Mouse (Mus musculus) forebrain, embryonic 13.5 days (tissue): ENCODE data around the gene Agtr1a. TPM values are rescaled to one million over a fixed set of nuclear protein-coding genes. Genes with fewer than 3 reads are reported as not detected.
A peak's percentile ranks its signal among the peaks of the same experiment; 100 is the strongest.

ENCODE experiments used
- ATAC-seq: fragments of 200-750 bp; cut with Nextera tagmentation; 2 replicates; pipeline ENCODE4 v1.8.0; 2017
- H3K27ac ChIP-seq: fragments of 300-500 bp; sonication (generic); 2 replicates; pipeline ENCODE4 v1.5.1; 2015; ENCODE audit warnings: inconsistent platforms, mild to moderate bottlenecking, moderate library complexity
- H3K27me3 ChIP-seq: fragments of 300-500 bp; sonication (generic); 2 replicates; pipeline ENCODE4 v1.6.1; 2015; ENCODE audit warnings: mild to moderate bottlenecking, inconsistent platforms
- H3K36me3 ChIP-seq: fragments of 300-500 bp; sonication (generic); 2 replicates; pipeline ENCODE4 v1.6.1; 2015; ENCODE audit warnings: mild to moderate bottlenecking, inconsistent platforms; ENCODE audit not compliant: poor library complexity, severe bottlenecking
- H3K4me1 ChIP-seq: fragments of 300-500 bp; sonication (generic); 2 replicates; pipeline ENCODE4 v1.6.1; 2015; ENCODE audit warnings: inconsistent platforms
- H3K4me2 ChIP-seq: fragments of 300-500 bp; sonication (generic); 2 replicates; pipeline ENCODE4 v1.6.1; 2015; ENCODE audit warnings: inconsistent platforms, mild to moderate bottlenecking, moderate library complexity
- H3K4me3 ChIP-seq: fragments of 300-500 bp; sonication (generic); 2 replicates; pipeline ENCODE4 v1.5.1; 2015; ENCODE audit warnings: mild to moderate bottlenecking, inconsistent platforms
- H3K9ac ChIP-seq: fragments of 300-500 bp; sonication (generic); 2 replicates; pipeline ENCODE4 v1.6.1; 2015; ENCODE audit warnings: mild to moderate bottlenecking, inconsistent platforms
- H3K9me3 ChIP-seq: fragments of 300-500 bp; sonication (generic); replicated peaks from 2 replicates; pipeline ENCODE4 v1.6.1; 2016; ENCODE audit warnings: inconsistent platforms
- WGBS: fragments of 180-500 bp; shearing (Covaris S2); methylation state at CpG from one replicate; pipeline ENCODE4 v1.1.7; 2015; 5-methylcytosine and 5-hydroxymethylcytosine counted together
- polyA plus RNA-seq: library from polyadenylated mRNA; unstranded; fragments of >200 nt; fragmentation: Nextera tagmentation; extraction: Ambion mirVana; gene quantifications from 2 replicates; pipeline ENCODE4 v1.2.1, GENCODE M21; 2015

Agtr1a gene
- polyA plus RNA-seq: 0.32 and 0.93 TPM in 2 replicates

DNA sequence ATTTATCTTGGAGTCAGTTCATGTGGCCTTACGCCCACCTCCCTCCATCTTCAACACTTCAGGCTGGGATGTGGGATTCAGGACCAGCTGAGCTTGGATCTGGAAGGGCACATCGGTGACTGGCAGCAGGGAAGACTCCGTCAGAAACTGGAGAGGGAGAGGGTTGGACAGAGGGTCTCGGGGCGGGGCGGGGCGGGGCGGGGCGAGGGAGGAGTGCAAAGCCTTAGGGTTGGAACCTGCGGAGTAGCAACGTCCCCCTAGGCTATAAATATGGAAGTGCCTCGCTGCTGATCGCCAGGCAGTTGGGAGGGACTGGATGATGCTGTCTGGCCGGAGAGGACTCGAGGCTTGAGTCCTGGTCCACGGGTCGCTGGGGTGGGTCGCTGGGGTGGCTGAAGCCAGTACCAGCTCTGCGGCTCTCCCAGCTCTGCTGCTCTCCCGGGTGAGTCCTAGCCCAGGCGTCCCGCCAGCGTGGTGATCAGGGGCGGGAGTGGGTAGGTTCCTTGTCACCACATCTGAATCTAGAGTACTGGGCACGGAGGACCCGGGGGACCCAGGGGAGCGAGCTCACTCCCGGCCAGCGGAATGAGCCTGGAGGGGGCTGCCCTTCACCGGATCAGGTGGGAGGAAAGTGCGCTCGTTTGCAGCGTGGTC lies at the start of gene Agtr1a:
Gene Agtr1a, plus strand, starts transcription at position 294 of the 654 bp plus-strand sequence.
- H3K27me3 ChIP-seq: peaks cover 3% of the 10 kb centered on the region
- H3K9ac ChIP-seq: peak within 1 kb of the TSS; percentile 68
- WGBS: 2% methylated on average over 33 of the region's 33 CpGs
- H3K4me3 ChIP-seq: peak within 1 kb of the TSS; percentile 53
- H3K27ac ChIP-seq: no peak within 1 kb of the TSS
- no peaks in the 10 kb centered on the region for H3K9me3 ChIP-seq
- peak within 1 kb of the TSS; percentile 92 for H3K4me2 ChIP-seq
- no peaks in the 10 kb centered on the region for H3K36me3 ChIP-seq
- peaks cover 7% of the 10 kb centered on the region; the same call in 1 of the 2 replicates for H3K4me1 ChIP-seq
- peak; percentile 97 for ATAC-seq

DNA sequence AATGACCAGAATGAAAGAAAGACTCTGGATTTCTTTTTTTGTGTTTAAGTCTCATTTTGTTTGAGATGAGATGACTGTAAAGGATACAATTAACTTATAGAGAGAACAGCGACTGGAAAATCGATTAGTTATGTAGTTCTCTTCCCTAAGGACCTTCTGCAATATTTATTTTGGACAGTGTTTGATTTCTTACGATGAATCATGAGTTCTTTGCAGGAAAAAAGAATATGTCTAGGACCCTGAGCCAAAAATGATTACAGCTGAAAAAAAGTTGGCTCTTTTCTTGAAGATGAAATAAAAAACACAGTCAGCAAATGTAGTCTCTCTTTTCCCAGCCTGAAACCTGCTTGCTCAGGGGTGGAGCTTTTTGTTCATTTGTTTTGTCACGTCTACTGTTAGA lies 26.0 kb upstream of the Agtr1a start:
- ATAC-seq: no peak
- Histone ChIP-seq H3K36me3 (no peaks in the 10 kb centered on the region), H3K4me1 (no peaks in the 10 kb centered on the region), H3K27ac (no peak overlapping the region), H3K4me3 (no peak overlapping the region), H3K4me2 (no peak overlapping the region), H3K27me3 (no peaks in the 10 kb centered on the region), H3K9me3 (no peaks in the 10 kb centered on the region), H3K9ac (no peak overlapping the region)
- WGBS: 79% methylated on average over 4 of the region's 4 CpGs

DNA sequence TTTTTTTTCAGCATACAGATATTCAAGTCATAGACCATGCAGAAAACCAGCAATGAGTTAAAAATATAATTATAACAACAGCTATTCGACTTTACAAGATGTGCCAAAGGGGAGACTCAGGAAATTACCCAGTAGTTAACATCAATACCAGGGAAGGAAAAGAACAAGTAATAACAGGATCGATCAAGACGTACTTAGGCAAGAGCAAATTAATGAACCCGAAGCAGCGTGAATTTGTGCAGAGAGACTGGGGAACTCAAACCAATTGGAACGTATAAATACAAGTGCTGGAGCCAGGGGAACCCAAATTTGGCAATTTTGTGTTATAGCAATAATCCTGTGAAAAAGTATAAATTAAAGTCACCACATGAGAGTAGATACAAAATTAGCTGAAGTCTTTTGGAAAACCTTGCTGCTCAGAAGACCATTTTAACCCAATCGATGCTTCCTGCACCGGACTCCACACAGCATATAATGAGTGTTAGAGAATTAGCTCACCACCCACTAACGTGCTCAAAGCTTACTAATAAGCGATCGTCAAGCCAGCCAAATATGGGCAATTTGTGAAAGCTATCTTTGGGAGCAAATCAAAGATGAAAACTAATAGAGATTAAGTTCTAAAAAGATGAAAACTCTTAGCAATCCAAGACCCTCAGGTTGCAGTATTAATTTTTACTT lies 11.4 kb upstream of the Agtr1a start:
- no peak for ATAC-seq
- WGBS: 62% methylated on average over 11 of the region's 11 CpGs
- H3K36me3 ChIP-seq: no peaks in the 10 kb centered on the region
- no peak overlapping the region for H3K27ac ChIP-seq
- H3K4me1 ChIP-seq: no peaks in the 10 kb centered on the region
- no peak overlapping the region for H3K4me3 ChIP-seq
- no peak overlapping the region for H3K9ac ChIP-seq
- no peaks in the 10 kb centered on the region for H3K27me3 ChIP-seq
- no peaks in the 10 kb centered on the region for H3K9me3 ChIP-seq
- no peak overlapping the region for H3K4me2 ChIP-seq

DNA sequence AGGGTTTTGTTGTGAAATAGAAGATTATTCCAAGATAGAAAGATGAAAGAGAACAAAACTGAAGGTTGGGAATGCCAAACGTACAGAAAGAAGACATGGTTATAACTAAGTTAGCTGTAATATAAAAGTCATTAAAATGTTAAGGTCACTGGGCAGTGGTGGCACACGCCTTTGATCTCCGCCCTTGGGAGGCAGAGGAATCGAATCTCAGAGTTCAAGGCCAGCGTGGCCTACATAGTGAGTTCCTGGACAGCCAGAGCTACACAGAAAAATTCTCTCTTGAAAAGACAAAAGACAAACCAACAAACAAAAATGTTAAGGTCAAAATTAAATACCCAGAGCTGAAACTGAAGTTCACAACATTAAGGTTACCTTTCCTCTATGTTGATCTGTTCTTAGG lies 5.2 kb upstream of the Agtr1a start:
- 83% methylated on average over 5 of the region's 5 CpGs for WGBS
- no peaks in the 10 kb centered on the region; the same call in 1 of the 2 replicates for H3K27me3 ChIP-seq
- no peaks in the 10 kb centered on the region for H3K36me3 ChIP-seq
- no peaks in the 10 kb centered on the region for H3K4me1 ChIP-seq
- H3K9me3 ChIP-seq: no peaks in the 10 kb centered on the region
- no peak for ATAC-seq
- H3K4me2 ChIP-seq: no peak overlapping the region
- H3K27ac ChIP-seq: no peak overlapping the region
- H3K9ac ChIP-seq: no peak overlapping the region
- H3K4me3 ChIP-seq: no peak overlapping the region

DNA sequence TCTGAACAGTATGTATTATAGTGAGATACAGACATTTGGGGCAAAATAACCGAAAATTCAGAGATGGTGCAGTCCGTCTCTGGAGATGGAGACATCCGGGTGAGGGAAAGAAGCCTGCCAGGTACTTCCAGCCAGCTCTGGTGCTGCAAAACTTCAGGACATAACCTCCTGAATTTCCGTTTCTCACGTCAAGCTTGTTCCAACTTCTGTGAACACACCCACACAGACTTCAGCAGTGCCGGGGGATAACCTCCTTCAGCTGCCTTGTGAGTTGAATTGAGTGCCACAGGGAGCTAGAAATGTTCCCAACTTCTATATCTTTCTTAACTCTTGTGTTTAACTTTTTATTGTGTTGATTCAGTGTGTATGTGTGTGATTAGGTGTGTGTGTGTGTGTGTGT lies 4.4 kb upstream of the Agtr1a start:
- H3K9me3 ChIP-seq: no peaks in the 10 kb centered on the region
- no peak overlapping the region for H3K27ac ChIP-seq
- H3K4me1 ChIP-seq: peaks cover 5% of the 10 kb centered on the region; the same call in 1 of the 2 replicates
- WGBS: 82% methylated on average over 6 of the region's 6 CpGs
- H3K4me2 ChIP-seq: no peak overlapping the region
- H3K4me3 ChIP-seq: no peak overlapping the region
- H3K9ac ChIP-seq: no peak overlapping the region
- no peaks in the 10 kb centered on the region for H3K36me3 ChIP-seq
- H3K27me3 ChIP-seq: no peaks in the 10 kb centered on the region; the same call in 1 of the 2 replicates
- ATAC-seq: no peak

DNA sequence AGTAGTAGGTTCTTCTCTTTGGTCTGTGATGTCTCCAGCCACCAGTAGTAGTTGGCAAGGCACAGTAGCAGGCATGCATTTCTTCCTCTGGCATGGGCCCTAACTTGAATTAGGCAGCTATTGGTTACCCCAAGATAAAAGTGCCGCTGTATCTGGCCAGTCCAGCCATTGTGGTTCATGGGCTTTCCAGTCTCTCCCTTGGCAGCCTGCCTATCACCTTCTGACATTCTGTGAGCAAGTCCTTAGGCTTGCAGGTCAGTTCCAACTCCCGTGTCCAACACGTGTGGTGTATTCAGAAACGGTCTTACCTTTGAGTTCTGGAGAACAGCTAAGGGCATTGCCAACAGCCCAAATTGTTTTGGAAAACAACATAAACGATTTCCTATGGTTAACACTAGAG lies 3.7 kb upstream of the Agtr1a start:
- H3K27ac ChIP-seq: no peak overlapping the region
- no peak overlapping the region for H3K4me3 ChIP-seq
- 78% methylated on average over 5 of the region's 5 CpGs for WGBS
- H3K9ac ChIP-seq: no peak overlapping the region
- H3K9me3 ChIP-seq: no peaks in the 10 kb centered on the region
- no peak overlapping the region for H3K4me2 ChIP-seq
- ATAC-seq: no peak
- peaks cover 3% of the 10 kb centered on the region for H3K27me3 ChIP-seq
- H3K4me1 ChIP-seq: peaks cover 7% of the 10 kb centered on the region; the same call in 1 of the 2 replicates
- no peaks in the 10 kb centered on the region for H3K36me3 ChIP-seq

DNA sequence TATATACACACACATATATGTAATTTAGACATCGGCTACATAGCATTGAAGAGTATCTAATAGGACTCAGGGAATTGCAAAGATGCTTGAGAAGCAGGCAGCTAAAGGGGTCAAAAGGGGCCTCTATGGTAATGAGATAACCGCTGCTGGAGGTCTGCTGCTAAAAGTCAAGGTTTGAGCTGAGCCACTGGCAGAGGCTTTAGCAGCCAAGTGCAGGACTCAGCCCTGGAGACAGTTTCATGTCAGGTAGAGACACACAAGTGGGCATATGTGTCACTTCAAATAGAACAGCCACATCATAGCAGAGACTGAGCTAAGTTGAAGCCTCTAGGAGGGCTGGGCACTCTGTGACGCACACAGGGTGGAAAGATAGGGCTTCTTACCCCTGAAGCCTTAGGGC lies 1.6 kb upstream of the Agtr1a start:
- H3K27me3 ChIP-seq: peaks cover 3% of the 10 kb centered on the region
- H3K9ac ChIP-seq: no peak overlapping the region
- 63% methylated on average over 3 of the region's 3 CpGs for WGBS
- no peak for ATAC-seq
- no peak overlapping the region for H3K4me3 ChIP-seq
- H3K36me3 ChIP-seq: no peaks in the 10 kb centered on the region
- H3K4me1 ChIP-seq: peaks cover 7% of the 10 kb centered on the region; the same call in 1 of the 2 replicates
- H3K27ac ChIP-seq: no peak overlapping the region
- H3K4me2 ChIP-seq: no peak overlapping the region
- H3K9me3 ChIP-seq: no peaks in the 10 kb centered on the region

DNA sequence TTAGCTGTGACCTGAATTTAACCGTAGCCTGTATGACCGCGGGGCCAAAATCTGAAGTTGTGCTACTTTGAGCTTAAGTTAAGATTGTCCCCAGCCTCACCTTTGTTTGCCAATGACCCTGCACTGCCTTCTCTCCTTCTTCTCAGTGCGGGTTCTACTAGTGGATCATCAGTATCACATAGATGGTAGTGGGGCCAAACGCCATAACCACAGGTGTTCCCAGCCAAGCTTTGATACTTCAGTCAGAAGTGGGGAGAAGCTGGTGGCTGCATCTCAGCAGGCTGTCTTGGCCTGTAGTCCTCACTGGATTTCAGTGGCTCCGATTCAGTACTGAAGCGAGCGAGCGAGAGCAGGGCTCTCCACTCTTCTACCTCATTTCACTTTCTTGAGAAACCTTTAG lies 672 bp downstream of the Agtr1a start:
- ATAC-seq: 0 out of 2 replicates have a peak, but pooled peaks have one; percentile 1
- H3K36me3 ChIP-seq: no peaks in the 10 kb centered on the region
- peaks cover 3% of the 10 kb centered on the region for H3K27me3 ChIP-seq
- WGBS: 24% methylated on average over 9 of the region's 9 CpGs
- no peaks in the 10 kb centered on the region for H3K9me3 ChIP-seq
- no peak overlapping the region for H3K27ac ChIP-seq
- H3K4me2 ChIP-seq: peak overlapping the region; percentile 92
- peaks cover 7% of the 10 kb centered on the region; the same call in 1 of the 2 replicates for H3K4me1 ChIP-seq
- H3K9ac ChIP-seq: peak overlapping the region; percentile 68
- peak overlapping the region; percentile 53 for H3K4me3 ChIP-seq

DNA sequence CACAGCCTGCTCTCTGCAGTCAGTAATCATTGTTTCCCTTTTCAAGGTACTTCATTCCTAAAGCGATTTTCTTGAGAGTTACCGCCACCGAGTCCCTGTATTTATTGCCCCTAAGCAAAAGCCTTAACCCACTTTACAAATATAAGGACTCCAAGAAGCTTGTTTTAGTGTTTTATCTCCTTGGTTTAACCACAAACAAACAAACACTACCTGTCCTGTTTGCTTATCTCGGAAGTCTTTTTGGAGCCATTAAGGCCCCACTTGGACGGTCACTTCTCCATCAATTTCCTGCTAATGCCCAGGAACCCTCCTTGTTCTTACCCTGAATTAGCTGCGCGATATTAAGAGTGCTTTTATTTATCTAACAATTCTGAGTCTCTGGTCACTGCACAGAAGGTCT lies 1.4 kb downstream of the Agtr1a start:
- H3K36me3 ChIP-seq: no peaks in the 10 kb centered on the region
- 88% methylated on average over 7 of the region's 7 CpGs for WGBS
- H3K27me3 ChIP-seq: peaks cover 3% of the 10 kb centered on the region
- H3K9me3 ChIP-seq: no peaks in the 10 kb centered on the region
- no peak overlapping the region for H3K4me2 ChIP-seq
- H3K4me1 ChIP-seq: peaks cover 7% of the 10 kb centered on the region; the same call in 1 of the 2 replicates
- H3K9ac ChIP-seq: no peak overlapping the region
- no peak overlapping the region for H3K27ac ChIP-seq
- no peak overlapping the region for H3K4me3 ChIP-seq
- ATAC-seq: no peak

DNA sequence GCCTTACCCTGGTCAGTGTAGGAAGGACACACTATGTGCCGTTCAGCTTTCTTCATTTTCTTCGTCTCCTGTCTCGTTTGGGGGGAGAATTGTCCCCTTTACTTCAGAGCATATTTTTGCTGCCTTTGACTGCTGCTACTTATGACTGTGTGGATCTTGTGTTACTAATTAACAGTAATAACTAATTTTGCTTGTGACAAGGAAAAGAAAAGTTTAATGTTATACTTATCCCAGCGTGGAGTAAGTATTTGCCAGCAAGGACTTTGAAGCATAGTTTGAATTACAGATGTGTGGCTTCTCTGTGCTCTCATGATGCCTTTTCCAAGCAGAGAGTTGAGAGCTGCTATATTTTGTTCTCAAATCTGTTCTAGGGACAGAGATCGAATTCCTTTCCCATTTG lies 2.3 kb downstream of the Agtr1a start:
- 87% methylated on average over 5 of the region's 5 CpGs for whole genome bisulfite sequencing
- Histone ChIP-seq H3K9me3 (no peaks in the 10 kb centered on the region), H3K9ac (no peak overlapping the region), H3K27me3 (peaks cover 3% of the 10 kb centered on the region), H3K4me1 (peaks cover 7% of the 10 kb centered on the region; the same call in 1 of the 2 replicates), H3K27ac (no peak overlapping the region), H3K4me3 (no peak overlapping the region), H3K36me3 (no peaks in the 10 kb centered on the region), H3K4me2 (no peak overlapping the region)
- no peak for ATAC-seq

DNA sequence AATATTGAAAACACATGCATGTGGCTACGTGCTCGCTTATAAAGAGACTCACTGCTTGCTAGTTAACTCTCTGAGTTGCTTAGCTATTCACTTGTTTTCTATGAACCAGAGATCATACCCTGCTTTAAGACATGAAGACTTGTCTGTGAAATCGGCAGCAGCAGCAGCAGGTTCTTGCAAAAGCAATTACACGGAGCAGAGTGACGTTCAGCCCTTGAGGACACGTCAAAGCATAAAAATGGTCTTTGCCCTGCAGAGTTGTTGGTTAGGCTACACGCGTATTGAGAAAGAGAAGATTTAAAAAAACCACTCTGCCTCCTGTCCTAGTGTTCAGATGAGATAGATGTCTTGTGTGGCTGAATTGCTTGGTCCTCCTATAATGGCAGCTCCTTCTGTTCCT lies 3.7 kb downstream of the Agtr1a start:
- H3K27me3 ChIP-seq: peaks cover 3% of the 10 kb centered on the region
- no peak overlapping the region for H3K4me3 ChIP-seq
- no peak for ATAC-seq
- H3K4me1 ChIP-seq: peaks cover 7% of the 10 kb centered on the region; the same call in 1 of the 2 replicates
- no peaks in the 10 kb centered on the region for H3K36me3 ChIP-seq
- H3K4me2 ChIP-seq: no peak overlapping the region
- 93% methylated on average over 8 of the region's 8 CpGs for WGBS
- no peaks in the 10 kb centered on the region for H3K9me3 ChIP-seq
- no peak overlapping the region for H3K9ac ChIP-seq
- H3K27ac ChIP-seq: no peak overlapping the region

DNA sequence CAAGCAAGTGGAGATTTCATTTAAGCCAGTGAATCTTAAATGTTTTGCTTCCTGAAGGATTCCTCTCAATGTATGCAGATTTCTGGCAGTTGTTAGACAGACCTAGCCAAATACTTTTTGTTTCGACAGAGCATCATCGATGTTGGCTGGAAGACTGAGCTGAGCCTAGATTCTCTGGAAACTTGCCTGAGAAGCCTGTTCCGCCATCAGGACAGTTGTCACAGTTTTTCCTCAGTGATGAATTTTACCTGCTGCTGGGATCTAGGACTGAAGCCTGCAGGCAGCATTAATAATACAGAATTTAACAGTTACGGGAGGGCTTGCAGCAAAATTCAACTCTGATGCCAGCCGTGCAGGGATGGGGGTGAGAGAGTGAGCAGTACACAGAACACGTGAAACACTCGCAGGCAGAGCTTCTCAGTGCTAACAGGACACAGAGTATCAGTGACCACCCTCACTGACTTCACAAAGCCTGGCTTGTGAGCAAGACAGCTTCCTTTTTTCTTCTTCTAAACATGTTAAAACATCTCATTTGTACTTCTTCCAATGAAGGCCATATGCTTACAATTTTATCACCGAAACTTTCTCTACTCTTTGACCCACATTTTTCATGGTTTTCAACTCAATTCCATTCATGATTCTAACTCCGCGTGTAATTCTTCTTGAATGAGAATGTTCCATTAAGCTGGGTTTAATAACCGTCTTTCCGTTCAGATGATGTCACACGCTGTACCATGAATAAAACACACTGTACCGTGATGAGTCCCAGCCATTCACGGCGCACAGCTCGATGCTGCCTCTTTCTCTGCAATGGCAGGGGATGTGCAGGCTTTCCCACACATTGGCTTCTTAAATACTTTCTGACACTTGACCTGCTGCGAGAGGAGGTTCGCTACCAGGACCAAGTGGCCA lies 6.0 kb downstream of the Agtr1a start:
- ATAC-seq: peak; percentile 68; the same call in 1 of the 2 replicates
- WGBS: 80% methylated on average over 19 of the region's 19 CpGs
- H3K27ac ChIP-seq: no peak overlapping the region
- H3K4me1 ChIP-seq: no peaks in the 10 kb centered on the region
- H3K27me3 ChIP-seq: no peaks in the 10 kb centered on the region
- H3K9me3 ChIP-seq: no peaks in the 10 kb centered on the region
- H3K36me3 ChIP-seq: no peaks in the 10 kb centered on the region
- H3K4me2 ChIP-seq: no peak overlapping the region
- no peak overlapping the region for H3K4me3 ChIP-seq
- no peak overlapping the region for H3K9ac ChIP-seq
